Mouse (Mus musculus) thymus, postnatal 10 days (tissue): ENCODE measurements around the gene She.
"Not testable (repeated sequence)": the region's sequence is repeated elsewhere in the genome, so short reads cannot be mapped to it uniquely, and the experiment has no call there.

Experiments used
- DNase-seq, 2 experiments: peaks; one replicate each; pipeline ENCODE4 v3.0.0; 2021; ENCODE audit warnings: low spot score in 2 of 2

She gene

GRCm38 (mm10) chr3:89830815-89831591 lies at the start of gene She:
TSS of gene She (plus strand) at chr3:89831370.
- DNase-seq, result no peak

DNA sequence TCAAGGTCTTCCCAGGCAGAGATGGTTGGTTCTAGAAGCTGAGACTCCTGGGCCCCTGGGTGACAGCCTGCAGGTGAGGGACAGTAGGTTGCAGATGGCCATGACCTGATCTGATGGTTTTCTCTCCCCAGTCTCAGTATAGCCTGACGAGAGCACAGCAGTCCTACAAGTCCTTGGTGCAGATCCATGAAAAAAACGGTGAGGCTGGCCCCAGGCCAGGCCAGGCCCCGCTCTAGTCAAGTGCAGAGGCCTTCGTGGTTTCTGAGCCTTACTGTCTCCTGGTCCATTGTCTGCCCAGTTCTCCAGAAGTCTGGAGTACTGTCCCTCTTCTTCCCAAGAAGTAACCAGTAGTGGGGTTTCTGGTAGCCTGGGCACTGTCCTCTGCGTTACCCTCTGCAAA lies 49.5 kb upstream of the She start:
- DNase-seq, result no peak

DNA sequence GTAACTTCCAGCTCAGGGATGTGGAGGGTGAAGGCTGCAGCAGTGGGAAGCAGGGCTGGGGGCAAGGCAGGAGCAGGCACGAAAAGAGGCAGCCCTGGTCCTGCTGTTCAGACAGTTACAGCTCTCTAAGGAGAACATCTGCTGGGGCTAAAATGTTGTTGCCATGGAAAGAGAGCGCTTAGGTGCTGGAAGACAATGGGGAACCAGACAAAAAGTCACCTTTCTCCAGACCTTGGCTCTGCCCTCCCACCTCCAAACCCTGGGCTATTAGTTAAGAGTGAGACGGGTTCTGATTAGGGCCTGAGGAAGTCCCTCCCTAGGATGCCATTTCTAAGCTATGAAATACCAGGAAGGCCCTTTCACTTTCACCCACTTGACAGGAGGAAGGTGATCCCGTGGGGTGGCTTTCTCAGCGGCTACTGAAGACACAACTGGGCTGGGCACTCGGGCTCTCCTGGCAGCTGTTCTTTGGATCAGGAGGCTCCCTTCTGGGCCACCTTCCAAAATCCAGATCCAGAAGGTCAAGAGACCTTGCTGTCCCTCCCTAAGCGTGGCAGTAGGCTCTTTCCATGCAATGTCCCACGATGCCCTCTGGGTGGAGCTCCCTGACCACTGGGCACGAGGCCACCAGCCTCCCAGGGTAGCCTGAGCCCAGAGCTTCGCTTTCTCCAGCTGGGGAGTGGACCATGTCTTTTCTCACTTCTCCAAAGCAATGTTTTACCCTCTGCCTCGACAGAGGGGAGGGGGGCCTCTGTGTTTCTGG lies 46.0 kb upstream of the She start:
- DNase-seq, result no peak

- no peak for DNase-seq
Measured at GRCm38 (mm10) chr3:89786275-89786674, 44.9 kb upstream of the She start.

DNA sequence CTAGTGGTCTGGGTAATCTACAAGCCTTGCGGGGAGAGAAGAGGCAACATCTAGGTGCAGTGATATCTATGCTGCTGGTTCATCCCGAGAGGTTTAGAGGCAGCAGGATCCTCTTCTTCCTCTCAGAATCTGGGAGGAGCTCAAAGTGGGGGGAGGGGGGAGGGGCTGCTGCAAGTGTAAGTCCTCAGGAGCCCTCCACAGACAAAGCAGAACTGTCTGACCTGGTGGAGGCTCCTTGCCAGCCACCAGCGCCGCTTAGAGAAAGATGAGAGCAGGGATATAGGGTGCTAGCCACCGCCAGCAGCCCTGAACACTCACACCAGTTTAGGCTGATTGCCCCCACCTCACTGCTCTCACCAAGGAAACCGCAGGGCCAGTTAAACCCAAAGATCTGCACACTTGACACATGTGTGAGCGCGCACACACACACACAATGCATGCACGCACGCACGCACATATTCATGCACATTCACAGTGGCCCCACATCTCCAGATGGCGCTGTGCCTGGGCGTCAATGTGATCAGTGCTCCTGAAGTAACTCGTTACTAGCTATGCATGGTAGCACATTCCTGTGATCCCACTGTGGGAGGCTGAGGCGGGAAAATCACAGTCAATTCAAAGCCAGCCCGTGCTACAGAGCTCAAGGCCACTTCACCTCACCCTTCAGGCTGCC lies 42.4 kb upstream of the She start:
- no peak for DNase-seq

DNA sequence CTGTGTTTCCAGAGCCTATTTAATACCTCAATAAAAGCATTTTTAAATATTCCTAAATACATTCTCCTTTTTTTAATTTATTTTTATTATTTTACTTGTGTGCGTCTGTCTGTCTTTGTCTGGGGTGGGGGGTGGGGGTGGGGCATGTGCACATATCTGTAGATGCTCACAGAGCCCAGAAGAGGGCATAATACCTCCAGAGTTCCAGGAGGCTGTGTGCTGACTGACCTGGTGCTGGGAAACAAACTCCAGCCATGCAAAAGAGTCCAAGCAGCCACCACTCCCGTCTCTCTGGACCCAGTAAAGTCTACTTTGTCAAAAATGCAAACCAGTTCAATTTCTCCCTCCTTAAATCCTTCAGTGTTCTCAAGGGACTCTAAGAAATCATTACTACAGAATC lies 36.6 kb upstream of the She start:
- DNase-seq, result no peak

- no peak for DNase-seq
Measured at GRCm38 (mm10) chr3:89795746-89796145, 35.4 kb upstream of the She start.

DNA sequence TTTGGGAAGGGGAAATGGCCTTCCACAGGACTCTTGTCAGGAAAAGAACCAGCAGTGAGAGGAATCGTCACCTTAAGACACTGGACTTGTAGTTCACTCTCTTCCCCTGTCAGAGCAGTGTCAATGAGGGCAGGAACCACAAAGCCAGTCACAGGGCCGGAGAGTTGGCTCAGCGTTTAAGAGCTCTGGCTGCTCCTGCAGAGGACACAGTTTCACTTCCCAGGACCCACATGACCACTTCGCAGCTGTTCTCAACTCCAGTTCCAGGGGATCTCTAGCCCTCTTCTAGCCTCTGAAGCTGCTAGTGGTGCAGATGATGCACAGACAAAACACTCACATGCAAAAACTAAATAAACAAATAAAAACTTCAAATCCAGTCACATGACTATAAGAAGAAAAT lies 34.8 kb upstream of the She start:
- no peak for DNase-seq

DNA sequence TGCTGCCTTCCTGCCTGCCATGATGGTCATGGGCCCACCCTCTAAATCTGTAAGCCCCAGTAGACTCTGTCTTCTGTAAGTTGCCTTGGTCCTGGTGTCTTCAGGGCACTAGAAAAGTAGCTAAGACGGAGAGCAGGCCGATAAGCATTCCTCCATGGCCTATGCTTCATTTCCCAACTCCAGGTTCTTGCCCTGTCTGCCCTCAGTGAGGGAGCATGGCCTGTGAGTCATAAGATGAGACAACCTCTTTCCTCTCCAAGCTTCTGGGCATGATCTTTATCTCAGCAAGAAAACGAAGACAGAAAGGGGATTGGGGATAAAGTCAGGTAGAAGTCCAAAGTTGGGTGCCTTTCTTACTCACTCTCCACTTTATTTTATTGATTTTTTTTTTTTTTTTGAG lies 32.7 kb upstream of the She start:
- no peak for DNase-seq

GRCm38 (mm10) chr3:89799476-89799875 lies 31.7 kb upstream of the She start:
- no peak for DNase-seq

GRCm38 (mm10) chr3:89800078-89800477 lies 31.1 kb upstream of the She start:
- not testable (repeated sequence) for DNase-seq

DNA sequence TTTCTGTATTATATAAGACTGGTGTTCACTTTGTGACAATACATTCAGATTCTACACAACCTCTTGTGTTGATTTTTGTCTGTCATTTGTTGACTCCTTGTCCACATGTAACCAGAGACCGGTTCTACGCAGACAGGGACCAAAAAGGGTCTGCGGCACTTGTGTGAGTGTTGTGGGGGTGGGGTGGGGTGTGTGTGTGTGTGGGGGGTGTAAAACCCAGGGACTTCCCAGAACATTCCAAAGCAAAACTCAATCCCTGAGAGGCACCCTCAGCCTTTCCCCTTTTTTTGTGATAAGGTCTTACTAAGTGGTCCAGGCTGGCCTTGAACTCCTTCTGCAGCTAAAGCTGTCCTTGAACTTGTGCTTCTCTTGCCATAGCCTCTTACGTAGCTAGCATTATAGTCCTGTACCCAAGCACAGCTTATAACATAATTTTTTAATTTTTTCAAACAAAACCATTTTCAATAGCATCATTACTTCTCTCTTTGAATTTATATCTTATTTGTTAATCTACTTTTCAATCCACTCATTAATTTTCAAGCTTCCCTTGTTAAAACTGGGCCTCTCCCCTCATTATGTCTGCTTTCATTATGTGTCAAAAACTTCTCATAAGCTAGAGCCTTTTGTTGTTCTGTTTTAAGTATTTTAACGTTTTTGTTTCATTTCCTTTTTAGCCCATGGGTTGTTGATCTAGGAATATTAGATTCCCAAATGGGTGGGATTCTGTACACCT lies 30.2 kb upstream of the She start:
- DNase-seq, result no peak

- no peak for DNase-seq
Measured at GRCm38 (mm10) chr3:89801507-89801847, 29.7 kb upstream of the She start.

DNA sequence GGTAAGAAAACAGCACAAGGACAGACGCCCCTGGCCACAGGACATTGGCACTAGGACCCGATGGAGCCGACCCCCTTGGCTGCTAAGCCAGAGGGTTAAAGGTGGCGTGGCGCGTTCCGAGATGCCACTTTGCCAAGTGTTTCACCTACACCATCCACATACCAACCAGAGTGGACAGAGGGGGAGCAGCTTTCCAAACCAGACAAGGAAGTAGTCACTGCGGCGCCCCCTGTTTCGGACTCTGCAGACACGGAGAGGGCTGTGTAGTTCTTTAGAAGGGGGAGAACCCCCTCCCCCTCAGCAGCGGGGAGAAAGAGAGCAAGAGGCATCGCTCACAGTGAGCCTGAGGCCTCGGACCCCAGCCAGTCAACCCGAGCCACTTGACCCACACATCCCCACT lies 28.3 kb upstream of the She start:
- DNase-seq, result no peak

DNA sequence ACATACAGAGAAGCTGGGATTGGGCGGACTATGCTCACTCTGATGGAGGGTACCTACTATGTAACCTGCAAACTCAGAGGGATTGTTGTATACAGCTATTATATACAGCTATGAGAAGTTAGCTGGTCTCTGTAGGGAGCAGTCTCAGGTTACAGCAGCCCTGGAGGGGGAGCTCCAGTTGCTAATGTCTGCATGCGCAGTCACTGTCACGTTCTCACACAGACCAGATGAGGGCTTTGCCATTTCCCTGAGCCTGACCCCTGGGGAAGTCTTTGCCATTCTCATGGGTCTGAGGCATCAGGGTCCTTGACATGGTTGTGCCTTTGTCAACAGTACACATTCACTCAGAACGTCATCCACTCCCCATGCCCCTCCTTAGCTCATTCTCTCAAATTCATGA lies 26.0 kb upstream of the She start:
- DNase-seq, result no peak

DNA sequence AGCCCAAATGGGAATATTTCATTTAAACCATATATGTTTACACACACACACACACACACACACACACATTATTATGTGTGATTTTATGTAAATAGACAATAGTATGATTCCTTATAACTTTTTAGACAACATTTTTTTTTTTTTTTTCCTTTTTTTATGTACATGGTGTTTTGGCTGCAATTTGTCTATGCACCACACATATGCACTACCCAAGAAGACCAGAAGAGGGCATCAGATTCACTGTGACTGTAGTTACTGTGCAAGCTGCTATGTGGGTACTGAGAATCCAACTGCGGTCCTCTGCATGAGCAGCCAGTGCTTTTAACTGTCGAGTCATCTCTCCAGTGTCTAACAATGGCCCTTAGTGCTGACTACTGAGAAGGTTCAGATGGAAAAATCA lies 24.4 kb upstream of the She start:
- DNase-seq, result no peak

- no peak for DNase-seq
Measured at GRCm38 (mm10) chr3:89807171-89807570, 24.0 kb upstream of the She start.

- no peak for DNase-seq
Measured at GRCm38 (mm10) chr3:89807881-89808280, 23.3 kb upstream of the She start.

DNA sequence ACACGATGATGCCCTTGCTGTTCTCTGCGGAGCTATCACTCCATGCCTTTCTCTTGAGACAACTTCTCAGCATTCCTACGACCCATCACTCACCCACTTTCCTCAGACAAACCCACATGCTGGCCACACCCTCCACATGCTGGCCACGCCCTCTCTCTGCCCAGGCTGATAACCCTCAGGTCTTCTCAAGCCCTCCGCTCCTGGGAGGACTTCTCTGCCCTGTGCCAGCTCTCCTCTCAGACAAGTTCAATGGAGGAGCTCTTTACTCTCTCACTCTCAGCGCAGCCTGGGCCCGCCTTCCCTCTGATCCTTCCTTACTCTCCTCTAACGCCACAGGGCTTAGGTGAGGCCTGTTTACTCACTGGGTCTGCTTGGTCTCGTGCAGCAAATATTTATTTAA lies 22.5 kb upstream of the She start:
- DNase-seq, result no peak

DNA sequence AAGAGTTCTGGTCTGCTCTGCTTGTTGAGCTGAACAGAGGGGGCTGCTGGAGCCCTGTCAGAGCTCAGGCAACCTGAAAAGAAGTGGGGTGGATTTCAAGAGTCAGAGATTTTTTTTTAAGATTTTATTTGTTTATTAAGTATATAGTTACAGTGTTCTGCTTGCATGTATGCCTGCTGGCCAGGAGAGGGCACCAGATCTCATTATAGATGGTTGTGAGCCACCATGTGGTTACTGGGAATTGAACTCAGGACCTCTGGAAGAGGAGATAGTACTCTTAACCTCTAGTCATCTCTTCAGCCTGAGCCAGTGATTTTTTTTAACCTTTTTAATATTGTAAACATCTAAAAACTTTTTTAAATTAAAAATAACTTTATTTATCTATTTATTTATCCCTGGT lies 20.3 kb upstream of the She start:
- DNase-seq, result no peak

DNA sequence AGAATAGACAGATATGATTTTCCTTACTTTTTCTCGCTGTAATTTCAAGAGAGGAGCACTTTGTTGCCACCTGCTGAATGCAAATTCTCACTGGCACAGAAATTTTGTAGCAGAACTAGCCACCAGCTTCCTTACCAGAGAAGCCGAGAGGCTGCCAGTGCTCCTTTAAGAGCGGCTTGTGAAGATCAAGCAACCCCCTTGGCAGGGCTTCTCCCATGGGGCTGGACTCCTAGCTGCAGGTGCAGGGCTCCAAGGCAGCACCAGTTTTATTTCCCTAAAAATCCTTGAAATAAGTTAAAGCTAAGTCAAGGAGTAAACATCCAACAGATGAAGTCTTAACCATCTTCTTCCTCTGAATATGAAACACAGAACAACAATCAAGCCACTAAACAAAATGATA lies 19.0 kb upstream of the She start:
- no peak for DNase-seq

GRCm38 (mm10) chr3:89814051-89814450 lies 17.1 kb upstream of the She start:
- DNase-seq, result no peak
